Mouse (Mus musculus): ENCODE data around the gene Fras1.
A peak's percentile ranks its signal among the peaks of the same experiment; 100 is the strongest.

Gene Fras1

DNA sequence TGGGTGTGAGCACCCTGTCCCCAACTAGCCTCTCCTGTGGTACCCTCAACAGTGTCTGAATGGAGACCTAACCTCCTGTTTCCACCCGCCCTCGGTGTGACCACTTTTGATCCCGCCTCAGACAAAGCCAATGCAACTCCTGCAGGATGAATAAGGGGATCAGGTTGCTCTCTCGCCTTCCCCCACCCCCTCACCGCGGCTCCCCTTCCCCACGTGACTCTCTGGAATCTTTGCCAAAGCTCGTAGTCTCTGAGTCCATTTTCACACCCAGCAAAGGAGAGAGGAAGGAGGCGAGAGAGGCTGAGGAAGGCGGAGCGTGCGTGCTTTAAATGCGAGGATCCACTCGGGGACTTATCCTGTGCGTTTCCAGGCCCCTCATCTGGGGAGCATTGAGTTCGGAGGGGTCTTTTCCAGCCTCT lies at the start of gene Fras1:
TSS of gene Fras1 (plus strand) at position 389 of the 419 bp plus-strand sequence.
- ATAC-seq (ENCODE audit: insufficient number of reproducible peaks, low FRiP score, low TSS enrichment) = no peak

DNA sequence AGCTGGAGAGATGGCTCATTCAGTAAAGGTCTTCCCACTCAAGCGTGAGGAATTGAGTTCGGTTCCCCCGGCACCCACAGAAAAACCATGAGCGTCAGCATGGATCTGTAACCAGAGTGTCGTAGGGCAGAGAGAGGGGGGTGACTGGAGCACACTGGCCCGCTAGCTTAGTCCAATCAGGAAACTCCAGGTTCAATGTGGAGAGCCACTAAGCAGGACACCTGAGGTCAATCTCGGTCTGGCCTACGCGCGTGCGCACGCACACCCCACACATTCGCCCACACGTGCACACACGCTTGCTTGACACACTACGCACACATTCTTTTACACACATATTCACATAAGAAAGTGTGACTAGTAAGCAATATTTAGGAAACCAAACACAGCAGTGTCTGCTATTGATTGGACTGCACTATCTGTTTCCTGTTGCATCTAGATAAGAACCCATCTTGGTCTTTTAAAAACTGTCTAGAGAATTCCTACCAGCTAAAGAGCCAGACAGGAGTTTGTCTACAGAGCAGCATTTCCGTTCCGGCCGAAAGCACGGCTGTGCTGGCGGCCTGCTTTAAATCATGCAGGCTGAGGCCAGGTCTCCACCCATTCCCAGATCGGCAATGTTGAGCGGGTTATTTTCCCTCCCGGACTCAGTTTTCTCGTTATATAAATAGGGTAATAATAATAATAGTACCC lies 42.6 kb upstream of the Fras1 start:
- no peak for ATAC-seq (ENCODE audit: insufficient number of reproducible peaks, low FRiP score, low TSS enrichment)

DNA sequence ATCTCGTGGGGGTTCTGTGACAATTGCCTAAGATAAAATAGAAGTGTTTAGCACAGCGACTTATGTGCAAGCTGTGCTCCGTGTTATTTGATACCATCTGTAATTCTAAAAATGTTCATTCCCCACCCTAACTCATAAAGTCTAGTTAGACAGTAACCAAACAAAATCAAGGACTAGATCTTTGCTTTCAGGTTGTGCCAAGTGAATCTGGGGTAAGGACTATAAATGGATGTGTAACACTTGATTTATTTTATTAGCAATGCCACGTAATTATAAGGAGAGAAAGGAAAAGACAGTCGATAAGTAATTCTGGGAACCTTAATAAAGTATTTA lies 42.1 kb upstream of the Fras1 start:
- no peak for ATAC-seq (ENCODE audit: insufficient number of reproducible peaks, low FRiP score, low TSS enrichment)

DNA sequence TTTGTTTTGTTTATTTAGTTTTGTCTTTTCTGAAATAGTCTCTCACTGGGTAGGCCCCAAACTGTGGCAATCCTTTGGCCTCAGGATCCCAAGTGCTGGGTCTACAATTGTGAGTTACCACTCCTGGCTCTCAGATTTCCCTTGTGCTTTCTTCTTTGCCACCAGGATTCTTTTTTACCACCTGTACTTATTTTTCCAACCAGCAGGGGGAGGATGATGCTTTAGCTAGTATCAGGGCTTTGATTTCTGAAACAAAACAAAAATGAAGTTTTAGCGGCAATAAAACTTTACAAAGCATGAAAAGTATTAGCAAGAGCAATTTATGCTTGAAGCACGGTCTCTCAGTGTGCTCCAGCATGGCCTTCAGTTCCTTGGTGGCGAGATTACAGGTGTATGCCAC lies 39.8 kb upstream of the Fras1 start:
- no peak for ATAC-seq (ENCODE audit: insufficient number of reproducible peaks, low FRiP score, low TSS enrichment)

DNA sequence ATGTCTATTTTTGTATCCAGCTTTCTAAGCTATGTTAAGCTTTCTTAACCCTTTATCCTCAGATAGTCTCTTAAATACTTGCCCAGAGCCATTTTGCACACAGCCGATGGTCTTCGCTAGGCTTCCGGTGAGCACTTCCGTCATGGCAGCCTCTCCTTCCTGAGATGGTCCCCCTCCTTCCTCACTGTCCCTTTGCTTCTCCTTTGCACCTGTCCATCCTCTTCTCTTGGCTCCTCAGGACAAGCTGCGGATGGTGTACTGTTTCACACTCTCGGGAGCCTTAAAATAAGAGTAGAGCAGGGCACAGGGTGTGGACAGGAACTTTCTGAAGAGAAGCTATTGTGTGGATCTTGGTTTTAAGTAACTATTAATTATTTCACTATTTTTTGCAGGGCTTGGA lies 33.2 kb upstream of the Fras1 start:
- ATAC-seq (ENCODE audit: insufficient number of reproducible peaks, low FRiP score, low TSS enrichment) = no peak

DNA sequence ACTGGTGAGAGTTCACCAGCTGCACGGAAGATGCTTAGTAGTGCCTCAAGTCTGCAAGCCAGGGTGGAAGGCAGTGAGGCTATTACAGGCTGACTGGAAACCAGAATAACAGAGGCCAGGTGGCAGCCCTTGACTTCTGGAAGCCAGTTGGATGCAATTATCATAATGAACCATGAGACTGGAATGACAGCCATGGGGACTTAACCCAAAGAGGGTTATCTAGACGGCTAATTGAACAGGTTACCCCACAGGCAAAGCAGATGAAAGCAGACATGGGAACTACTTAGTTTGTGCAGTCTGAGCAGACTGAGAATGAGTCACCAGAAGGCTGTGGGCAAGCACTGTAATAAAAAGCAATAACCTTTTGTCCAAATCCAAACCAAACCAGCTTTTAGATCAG lies 28.8 kb upstream of the Fras1 start:
- ATAC-seq (ENCODE audit: insufficient number of reproducible peaks, low FRiP score, low TSS enrichment) = no peak

DNA sequence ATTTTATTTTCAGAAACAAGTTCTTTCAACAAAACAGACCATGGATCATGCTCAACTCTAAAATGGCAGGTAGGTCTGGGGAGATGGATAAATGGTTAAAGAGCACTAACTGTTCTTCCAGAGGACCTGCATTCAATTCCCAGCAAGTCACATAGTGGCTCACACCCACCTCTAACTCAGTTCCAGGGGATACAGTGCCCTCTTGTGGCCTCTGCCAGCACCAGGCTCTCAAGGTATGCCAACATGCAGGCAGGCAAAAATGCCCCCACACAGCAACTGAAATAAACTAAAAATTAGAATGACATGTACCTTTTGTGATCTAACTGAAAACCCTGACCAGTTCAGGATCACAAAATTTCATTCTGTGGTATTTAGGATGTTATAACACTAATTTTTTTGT lies 21.8 kb upstream of the Fras1 start:
- ATAC-seq (ENCODE audit: insufficient number of reproducible peaks, low FRiP score, low TSS enrichment) = no peak

DNA sequence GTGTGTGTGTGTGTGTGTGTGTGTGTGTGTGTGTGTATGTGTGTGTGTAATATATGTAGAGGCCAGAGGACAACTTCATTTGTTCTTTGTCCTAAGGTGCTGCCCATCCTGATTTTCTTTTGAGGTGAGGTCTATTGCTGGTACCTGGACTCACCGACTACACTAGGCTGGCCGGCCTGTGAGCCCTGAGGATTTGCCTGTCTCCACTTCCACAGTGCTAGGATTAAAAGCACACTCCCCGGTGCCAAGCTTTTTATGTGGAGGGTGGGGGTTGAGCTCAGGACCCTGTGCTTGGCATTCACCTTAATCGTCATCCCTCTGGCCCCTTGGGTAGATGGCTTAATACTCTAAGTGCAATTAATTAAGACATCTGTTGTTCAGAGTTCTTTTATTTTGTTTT lies 9.8 kb upstream of the Fras1 start:
- no peak for ATAC-seq (ENCODE audit: insufficient number of reproducible peaks, low FRiP score, low TSS enrichment)

DNA sequence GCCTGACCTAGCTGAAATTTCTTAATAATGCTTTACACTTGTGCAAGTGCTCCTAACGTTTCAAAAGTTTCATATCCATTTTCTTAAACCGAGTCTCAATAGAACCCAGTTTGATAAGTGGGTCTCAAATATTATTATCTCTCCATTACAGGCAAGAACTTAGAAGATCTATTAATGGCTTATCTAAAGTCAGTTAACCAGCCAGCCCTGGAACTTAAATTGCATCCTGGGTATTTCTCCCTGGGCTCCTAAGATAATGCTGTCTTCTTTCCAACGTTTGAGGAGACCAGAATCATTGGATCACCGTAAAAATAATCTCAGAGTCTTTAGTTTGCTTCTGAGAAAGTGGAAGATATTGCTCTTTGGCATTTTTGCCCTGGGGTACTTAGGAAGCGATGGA lies 8.2 kb upstream of the Fras1 start:
- ATAC-seq (ENCODE audit: insufficient number of reproducible peaks, low FRiP score, low TSS enrichment) = no peak

DNA sequence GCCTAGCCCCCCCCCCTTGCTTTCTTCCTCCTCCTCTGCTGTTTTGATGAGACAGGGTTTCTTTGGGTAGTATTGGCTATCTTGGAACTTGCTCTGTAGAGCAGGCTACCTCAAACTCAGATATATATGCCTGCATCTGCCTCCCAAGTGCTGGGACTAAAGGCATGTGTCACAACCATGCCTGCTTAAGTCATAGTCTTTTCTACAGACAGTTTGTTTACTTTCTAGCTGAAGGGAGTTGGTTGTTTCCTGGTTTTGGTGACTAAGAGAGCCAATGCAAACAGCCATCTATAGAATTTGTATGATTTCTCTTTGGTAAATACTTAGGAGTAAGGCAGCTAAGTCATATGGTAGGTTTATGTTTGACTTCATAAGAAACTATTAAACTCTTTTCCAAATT lies 6.5 kb upstream of the Fras1 start:
- ATAC-seq (ENCODE audit: insufficient number of reproducible peaks, low FRiP score, low TSS enrichment) = no peak

DNA sequence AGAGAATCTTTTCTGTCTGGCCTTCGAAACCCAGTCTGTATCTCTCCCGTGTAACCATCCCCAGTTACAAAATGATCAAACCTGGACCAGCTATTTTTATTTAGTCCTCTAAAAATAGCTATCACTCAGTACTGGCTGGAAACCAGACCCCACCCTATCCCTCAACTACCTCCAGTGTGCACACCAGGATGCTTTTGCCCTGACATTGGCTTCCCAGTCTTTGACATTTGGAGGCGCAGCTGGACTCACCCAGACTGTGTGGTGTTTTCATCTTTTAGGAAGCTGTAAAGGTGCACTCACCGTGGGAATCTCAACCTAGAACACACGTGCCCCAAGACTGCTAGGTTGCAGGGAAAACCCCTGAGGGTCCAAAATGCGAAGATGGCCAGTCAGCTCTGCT lies 649 bp upstream of the Fras1 start:
- no peak for ATAC-seq (ENCODE audit: insufficient number of reproducible peaks, low FRiP score, low TSS enrichment)

DNA sequence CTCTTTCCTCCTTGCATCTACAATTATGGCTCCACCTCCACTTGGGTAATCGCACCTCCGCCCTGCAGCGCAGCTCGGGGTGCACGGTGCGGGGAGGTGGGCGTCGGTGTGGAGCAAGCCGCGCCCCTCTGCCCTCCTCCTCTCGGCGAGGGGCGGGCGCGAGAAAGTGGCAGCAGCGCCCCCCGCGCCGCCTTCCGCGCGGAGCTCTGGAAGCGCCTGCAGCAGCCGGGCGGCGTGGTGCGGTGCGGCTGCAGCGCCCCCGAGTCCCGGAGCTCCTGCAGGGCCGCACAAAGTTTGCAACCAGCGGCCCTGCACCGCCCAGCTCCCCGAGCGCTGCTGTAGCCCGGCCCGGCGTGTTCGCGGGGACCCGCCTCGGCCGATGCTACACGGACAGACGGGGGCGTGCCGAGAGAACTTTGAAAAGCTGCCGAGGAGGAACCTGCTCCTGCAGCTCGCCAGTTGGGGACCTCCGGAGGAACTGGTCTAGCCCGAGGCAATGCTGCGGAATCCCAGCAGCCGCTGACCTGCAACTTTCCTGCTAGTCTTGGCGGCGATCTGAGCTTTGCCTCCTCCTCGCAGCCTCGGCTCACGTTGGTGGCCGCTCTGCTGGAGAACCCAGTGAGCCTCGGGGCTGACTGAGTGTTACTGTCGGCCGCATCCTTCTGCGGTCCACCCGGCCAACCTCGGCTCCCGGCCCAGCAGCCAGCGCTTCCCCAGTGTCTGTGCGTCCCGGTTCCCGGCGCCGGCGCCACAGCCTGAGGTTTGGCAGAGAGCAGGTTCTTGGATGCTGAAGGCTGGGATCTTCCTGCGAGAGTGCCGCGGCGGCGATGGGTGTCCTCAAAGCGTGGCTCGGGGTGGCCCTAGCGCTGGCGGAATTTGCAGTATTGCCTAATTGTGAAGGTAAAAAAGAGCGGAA lies 489 bp downstream of the Fras1 start:
- ATAC-seq (ENCODE audit: insufficient number of reproducible peaks, low FRiP score, low TSS enrichment) = peak; percentile 59

DNA sequence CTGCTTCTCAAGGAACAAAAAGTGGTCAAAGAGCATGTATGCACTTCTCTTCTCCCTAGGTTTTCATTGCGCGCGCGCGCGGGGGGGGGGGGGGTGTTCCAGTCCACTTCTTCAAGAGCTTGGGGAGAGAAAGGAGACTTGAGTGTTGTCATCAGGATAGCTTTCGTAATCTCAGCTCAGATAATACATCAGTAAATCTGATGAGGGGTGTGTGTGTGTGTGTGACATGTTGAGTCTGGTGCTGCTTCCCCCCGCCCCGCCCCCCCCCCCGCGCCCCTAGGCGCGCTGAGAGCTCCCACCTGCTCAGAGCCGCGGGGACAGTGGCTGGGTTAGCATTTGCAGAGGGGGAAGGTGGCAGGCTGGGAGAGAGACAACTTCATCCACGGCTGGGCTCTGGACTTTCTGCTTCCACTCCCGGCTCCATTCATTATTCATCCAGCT lies 1.7 kb downstream of the Fras1 start:
- no peak for ATAC-seq (ENCODE audit: insufficient number of reproducible peaks, low FRiP score, low TSS enrichment)

DNA sequence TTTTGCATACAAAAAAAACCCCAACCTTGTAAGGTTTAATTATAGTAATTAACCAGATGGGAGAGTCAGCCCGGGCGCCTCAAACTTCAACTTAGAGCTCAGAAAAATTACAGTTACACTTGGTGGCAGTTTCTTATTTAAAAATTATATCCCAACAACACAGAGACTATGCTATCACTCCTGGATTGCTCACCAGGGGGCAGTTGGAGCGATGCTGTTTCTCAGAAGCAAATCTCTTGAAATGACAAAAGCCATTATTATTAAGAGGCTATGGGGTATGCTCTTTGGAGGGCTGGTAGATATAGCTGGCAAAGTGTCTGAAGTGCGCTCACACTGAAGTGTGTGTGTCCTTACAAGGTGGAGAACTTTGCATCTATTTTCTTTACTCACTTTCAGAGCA lies 2.5 kb downstream of the Fras1 start:
- ATAC-seq (ENCODE audit: insufficient number of reproducible peaks, low FRiP score, low TSS enrichment) = no peak

DNA sequence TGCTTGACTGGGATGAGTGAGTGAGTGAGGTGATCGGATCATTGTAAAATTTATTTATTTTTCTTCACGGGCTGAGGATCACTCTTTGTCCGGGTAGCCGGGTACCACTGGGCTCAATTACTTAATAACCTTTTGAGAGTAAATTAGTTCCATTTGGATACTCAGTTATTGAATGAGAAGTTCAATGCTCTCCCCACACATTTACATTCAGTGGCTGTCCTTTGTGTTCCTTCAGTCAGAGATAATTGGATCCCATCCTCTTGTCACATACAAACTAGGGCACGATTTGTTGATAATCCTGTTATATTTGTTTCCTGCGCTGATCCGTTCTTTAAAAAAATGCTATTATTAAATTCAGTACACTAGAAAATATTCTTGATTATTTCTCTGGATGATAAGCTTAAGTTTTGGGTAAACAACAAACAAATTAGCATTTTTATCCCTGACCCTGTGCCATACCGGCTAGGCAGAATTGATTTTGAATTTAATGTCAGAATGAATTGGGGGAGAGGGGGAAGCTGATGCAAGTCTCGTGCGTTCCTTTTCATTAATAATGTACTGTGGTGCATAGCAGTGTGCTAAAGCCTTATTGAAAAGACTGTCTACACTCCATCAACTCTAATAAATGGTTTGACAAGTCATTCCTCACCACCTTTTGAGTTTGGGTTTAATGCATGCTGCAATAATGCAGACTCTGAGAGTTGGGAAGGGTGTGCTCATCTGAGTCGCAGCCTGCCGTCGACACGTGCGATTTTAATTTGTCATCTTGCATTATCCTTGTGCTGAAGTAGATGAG lies 12.6 kb downstream of the Fras1 start:
- ATAC-seq (ENCODE audit: insufficient number of reproducible peaks, low FRiP score, low TSS enrichment) = no peak

DNA sequence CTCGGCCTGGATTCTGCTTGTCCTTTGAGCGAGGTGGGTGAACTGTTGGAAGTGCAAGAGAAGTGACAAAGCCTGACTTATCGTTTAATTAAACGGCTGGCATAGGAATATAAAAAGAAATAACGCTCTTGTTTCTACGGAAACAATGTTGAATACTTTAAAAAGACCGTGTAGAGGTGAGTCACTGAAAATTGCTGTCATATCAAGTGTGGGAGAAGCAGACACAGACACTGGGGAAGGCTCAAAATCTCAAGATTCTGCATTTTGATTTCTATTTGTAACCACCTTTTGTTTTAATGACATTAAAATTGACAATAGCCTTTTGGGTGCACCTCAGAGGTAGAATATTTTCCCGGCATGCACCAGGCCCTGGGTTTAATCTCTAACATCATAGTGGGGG lies 14.6 kb downstream of the Fras1 start:
- ATAC-seq (ENCODE audit: insufficient number of reproducible peaks, low FRiP score, low TSS enrichment) = no peak

DNA sequence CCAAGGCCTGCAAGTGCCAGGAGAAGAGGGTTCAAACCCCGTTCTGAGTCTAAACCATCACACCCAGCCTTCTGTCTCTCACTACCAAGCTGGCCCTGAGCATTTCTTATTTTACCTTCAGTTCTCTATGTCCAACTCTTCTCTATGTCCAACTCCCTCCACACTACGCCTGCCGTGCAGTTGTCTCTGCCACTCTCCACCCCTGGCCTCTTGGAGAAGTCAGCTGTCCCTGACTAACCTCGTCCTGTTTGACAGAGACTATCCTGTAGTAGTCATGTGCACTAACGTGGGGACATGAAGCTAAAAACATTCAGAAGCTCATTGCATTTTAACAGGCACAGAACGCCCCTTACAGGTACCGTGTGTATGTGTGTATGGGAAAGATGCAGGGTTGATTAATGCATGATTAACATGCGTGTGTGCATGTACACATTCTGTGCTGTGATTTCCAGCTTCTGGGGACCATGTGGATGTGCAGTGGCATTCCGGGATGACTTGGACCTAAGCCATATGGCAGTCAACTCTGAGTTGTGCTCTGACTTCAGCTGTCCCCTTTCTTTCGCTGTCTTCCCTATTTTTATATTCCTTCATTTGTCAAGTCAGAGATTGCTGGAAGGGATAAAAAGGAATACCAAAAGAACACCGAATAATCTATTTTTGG lies 16.3 kb downstream of the Fras1 start:
- ATAC-seq (ENCODE audit: insufficient number of reproducible peaks, low FRiP score, low TSS enrichment) = no peak

DNA sequence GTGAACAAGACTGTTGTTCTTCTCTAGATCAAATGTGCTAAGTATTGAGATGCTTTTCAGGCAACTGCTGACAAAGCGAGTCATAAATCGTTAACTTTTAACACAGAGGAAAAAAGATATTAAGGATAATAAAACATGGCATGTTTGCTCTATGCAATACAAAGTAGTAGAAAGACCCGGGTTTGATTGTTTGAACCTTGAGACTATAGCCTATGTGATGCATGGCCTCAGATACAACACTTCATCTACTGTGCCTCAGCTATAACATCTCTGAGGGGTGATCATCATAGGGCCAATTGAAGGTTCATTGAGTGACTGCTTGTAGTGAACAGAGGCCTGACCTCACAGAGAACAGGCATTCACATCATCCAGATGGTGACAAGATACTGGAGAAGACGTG lies 17.3 kb downstream of the Fras1 start:
- no peak for ATAC-seq (ENCODE audit: insufficient number of reproducible peaks, low FRiP score, low TSS enrichment)

DNA sequence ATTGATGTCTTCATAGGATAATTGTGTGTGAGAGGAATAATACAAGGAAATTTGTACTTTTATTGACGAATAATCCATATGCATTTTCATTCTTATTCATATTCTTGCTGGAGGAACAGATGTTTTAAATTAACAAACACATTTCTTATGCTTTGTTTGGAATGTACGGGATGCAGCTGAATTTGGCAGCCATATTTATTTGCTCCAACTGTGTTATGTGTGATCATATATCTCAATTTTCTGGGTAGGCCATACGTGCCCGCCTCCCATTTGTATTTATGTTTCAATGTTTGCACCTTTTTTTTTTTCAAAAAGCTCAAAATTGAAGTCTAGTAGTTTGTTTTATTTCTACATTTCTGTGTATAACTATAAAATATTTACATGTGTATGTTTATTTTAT lies 21.2 kb downstream of the Fras1 start:
- no peak for ATAC-seq (ENCODE audit: insufficient number of reproducible peaks, low FRiP score, low TSS enrichment)

DNA sequence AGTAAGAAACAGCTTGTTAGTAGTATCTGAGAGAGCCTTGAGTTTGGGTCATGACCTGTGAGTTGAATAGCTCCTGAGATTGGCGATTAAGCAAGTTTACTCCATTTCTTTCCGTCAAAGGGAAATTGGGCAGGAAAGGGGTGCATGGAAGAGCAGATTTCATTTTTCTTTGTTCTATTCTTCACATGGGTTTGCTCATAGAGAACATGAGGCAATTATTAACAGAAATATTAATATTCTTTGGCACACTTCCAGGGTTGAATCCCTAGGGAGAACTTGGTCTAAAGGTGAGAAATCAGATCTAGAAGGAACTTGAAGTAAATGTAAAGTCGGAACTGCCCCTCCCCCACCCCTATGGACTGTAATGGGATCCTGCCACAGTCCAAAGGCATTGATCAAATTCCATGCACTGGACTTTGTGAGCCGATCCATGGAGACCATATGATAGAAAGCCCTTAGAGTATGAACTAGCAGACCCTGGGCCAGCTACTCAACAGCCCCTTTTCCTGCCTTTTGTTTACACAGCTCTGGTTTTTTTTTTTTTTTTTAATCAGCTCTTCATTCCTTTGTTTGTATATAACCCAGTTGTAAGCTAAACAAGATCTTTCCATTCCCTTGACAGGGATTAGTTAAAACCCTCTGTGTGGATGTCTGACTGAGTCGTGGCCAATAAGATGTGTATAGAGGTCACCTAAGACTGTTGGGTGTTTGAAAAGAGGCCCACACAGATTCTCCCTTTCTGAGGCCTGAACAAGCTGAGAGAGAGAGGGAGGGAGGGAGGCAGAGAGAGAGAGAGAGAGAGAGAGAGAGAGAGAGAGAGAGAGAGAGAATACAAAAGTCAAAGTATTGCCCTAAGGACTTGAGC lies 22.3 kb downstream of the Fras1 start:
- no peak for ATAC-seq (ENCODE audit: insufficient number of reproducible peaks, low FRiP score, low TSS enrichment)

Data from cerebellum, adult (tissue).